Mouse (Mus musculus): ENCODE results near the gene Limk2.

Gene Limk2

GRCm38 (mm10) chr11:3302385-3302784 is 106.6 kb downstream of the Limk2 start:
- DNase-seq (ENCODE audit: low read depth, low spot score), result no peak

- no peak for DNase-seq (ENCODE audit: low read depth, low spot score)
These were observed 107.9 kb downstream of the Limk2 start for GRCm38 (mm10) chr11:3301075-3301474.

- DNase-seq (ENCODE audit: low read depth, low spot score), result no peak
These were observed 110.2 kb downstream of the Limk2 start for GRCm38 (mm10) chr11:3298813-3299185.

DNA sequence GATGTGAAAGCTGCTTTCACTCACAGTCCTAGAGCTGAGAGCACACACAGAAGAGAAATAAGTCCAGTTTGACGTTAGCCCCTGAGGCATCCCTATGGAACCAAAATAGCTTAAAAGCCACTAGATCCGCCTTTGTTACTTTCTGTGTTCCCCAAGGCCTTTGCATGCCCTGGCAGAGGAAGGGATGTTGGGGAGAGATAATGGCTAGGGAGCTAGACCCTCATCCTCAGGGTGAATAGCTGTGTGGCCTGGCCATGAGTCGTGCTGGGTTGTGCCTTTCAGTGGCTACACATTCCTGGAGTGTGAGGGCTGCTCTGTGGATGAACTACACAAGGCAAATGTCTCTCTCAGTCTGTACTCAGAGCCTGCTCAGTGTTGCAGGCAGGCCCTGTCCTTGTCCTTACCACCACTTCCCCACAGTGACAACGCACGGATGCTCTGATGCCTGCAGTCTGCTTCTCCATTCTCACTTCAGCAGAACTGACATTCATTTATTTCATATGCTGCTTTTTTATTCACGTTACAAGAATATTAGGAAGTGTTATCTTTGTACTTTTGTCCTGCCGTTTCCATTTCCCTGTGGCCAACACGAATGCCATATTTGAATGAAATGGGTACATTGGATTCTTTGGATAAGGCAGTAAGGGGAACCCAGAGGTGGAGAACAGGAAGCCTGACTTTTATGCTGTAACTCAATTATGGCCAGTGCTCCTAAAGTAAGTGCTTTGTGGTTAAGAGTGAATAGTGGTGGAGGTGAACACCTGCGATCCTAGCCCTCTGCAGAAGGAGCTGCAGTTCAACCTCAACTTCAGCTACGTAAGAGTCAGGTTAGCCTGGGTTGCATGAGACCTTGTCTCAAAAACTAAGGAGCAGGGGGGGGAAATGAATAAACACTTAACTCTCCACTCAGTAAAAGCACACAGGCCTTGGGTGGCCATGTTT is 110.8 kb downstream of the Limk2 start:
- no peak for DNase-seq (ENCODE audit: low read depth, low spot score)

DNA sequence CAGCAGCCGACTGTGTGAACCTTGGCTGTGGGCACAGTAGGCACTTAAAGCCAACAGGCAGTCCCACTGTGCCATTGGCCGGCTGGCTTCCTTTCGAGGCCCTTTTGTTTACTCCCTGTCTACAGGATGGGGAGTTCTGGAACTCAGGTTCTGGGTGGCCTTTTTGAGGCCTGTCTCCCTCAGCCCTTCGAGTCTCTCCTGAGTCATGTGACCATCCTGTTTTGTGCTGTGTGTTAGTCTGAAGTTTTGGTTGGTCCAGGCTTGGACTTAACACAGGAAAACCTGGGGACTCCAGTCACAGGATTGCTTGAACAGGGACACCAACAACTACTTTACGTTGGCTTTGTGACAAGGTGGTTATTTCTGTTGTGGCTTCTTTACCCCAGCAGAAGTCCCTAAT is 112.9 kb downstream of the Limk2 start:
- no peak for DNase-seq (ENCODE audit: low read depth, low spot score)

GRCm38 (mm10) chr11:3294641-3295040 is 114.3 kb downstream of the Limk2 start:
- no peak for DNase-seq (ENCODE audit: low read depth, low spot score)

All from skeletal muscle tissue, adult 2 months (tissue).